Mouse (Mus musculus): ENCODE results near the gene Sdk1.
A peak's percentile ranks its signal among the peaks of the same experiment; 100 is the strongest.

Gene Sdk1

DNA sequence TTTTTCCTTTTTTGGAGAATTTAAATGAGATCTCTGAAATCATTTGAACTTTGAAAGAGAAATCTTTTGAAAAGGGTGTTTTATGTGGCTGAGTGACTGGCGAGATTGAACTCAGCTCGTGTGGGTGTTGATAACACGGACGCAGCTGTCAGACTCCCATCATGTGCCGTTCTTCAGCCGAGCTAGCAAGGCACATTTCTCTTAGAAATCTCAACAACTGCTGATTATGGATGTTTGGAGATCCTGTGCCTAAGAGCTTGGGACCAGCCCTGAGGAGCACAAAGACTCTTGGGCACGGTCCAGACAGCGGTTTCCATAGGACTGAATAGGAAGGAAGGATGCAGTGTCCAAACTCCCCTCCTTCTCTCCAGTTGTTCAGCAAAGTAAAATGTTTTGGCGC, 648.5 kb downstream of the Sdk1 start:
- DNase-seq (ENCODE audit: low spot score) = no peak

DNA sequence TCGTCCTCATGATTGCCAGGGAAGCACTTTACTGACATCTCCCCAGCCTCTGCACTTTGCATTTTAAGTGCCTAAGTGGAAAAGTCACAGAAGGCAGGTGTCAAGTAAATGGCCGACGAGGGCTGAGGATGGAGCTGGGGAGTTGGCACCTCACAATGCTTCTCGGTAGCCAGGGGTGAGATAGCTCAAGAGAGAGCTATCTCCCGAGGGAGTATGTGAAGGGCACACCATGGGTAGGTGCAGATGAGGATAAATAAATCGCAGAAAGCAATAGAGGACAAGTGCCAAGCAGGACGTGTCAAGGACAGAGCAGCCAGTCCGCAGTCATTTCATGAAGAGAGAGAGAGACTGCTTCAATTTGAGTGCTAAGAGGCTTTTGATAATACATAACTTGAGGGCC, 655.1 kb downstream of the Sdk1 start:
- DNase-seq (ENCODE audit: low spot score) = no peak

- no peak for DNase-seq (ENCODE audit: low spot score)
These were observed 656.2 kb downstream of the Sdk1 start for GRCm38 (mm10) chr5:141897481-141897880.

- no peak for DNase-seq (ENCODE audit: low spot score)
These were observed 658.5 kb downstream of the Sdk1 start for GRCm38 (mm10) chr5:141899751-141900150.

DNA sequence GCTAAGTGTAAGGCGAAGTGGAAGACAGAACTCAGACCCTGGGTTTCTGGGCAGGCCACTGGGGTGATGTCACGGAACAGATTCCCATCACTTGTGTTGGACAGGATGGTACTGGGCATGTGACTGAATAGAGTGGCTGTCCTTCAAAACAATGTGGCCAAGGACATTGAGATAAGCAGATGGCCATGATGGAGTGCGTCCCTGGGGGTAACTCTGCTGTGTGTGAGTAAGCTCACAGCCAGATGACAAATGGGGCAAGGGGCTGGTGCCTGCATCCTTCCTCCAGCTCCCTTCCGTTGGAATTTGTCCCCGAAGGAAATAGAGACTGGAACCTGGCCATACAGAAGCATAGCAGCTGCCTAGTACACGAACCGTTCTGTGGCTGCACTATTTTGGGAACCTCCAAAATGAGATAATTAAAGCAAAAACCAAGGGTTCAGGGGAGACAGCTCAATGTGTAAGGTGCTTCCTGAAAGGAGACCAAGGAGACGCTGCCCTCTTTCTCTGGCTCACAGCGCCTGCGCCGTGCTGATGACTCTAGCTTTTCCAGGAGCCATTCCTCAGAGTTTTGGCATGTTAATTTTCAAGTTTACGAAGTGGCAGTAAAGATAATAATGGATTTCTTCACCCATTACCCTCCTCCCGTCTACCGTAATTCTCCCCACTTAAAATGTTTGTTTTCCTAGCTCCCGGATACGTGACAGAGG, 661.4 kb downstream of the Sdk1 start:
- no peak for DNase-seq (ENCODE audit: low spot score)

DNA sequence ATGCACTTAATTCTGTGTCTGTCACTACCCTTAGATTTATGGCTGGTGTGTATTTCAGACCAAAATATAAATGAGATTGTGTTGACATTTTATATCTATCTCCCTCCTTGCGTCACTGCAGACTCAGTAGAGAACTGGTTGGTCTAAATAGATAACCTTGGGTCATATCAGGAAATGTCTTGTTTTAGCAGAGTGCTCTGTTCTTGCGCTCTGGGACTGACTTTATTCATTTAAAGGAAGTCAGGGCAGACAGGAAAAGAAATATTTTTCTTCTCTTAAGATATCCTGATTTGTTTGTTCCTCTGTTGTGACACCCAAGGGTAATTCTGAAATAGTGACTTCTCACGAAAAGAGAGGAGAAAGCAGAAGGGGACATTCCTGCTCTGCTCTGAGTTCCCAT, 669.2 kb downstream of the Sdk1 start:
- DNase-seq (ENCODE audit: low spot score) = no peak

DNA sequence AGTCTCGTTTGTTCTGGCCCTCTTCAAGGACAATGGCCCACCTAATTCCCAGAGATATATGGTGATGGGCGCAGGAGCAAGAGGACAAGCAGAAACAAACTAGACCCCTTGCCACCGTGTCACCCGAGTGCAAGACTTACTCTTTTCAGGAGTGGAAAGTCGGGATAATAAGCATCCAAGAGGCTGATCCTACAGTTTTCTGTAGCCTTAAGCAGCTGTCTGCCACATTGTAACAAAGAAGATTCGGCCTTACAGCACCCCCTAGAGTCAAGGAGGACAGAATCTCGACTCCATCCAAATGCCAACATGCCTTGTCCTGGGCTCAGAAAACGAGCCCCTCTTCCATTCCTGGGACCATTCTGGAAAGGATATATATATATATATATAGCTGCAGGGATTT, 669.6 kb downstream of the Sdk1 start:
- DNase-seq (ENCODE audit: low spot score) = peak; percentile 1

DNA sequence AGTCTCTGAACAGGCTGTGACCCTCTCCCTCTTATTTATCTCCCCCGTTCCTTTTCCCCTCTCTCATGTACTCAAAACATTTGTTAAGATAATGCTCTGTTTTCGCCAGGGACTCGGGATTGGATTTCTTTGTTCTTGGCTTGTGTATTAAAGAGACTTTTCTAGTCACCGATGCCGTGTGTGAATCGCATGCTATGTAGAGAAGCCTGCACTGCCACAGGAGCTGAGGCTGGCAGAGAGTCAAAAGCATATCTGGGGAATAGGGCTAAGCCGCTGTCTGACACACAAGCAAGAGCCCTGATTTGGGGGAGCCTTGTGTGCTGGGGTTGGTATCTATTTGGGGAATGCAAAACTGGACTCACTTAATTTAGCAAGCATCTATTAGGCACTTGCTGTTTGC, 671.6 kb downstream of the Sdk1 start:
- DNase-seq (ENCODE audit: low spot score) = no peak

- peak; percentile 14 for DNase-seq (ENCODE audit: low spot score)
These were observed 675.7 kb downstream of the Sdk1 start for GRCm38 (mm10) chr5:141916954-141917353.

DNA sequence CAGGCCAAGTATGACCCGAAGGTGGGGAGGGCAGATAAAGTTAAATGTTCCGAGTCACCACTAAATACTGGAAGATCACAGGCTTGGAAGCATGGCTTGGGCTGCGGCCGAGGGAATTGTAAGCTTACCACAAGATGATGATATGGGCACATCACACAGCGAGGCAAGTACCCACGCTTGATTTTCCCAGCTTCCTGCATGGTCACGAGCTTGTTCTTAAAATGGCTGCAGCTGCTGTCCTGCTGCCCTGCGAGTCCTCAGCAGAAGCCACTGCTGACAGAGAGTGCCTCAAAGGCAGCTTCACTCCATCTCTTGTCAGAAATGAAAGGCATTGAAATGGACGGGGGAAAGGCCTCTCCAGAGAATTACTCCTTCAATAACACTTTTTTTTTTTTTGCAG, 697.7 kb downstream of the Sdk1 start:
- DNase-seq (ENCODE audit: low spot score) = no peak

GRCm38 (mm10) chr5:141940636-141941035, 699.3 kb downstream of the Sdk1 start:
- DNase-seq (ENCODE audit: low spot score) = peak; percentile 17

DNA sequence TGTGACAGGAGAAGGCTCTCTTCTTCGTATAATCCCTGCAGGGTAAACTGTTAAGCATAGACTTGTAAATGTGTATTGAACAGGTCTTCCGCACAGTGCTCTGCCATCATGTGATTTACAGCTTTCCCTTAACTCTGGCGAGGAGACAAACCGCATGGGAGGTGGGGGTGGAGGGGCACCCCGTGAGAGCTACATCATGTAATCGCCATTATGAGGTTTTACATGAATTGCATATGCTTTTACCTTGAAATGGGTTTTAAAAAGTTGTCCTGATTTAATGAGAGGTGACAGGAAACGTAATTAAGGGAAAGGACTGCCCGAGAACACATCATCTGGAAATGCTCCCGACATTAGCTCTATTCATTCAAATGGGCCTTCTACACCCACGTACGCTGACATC, 709.5 kb downstream of the Sdk1 start:
- no peak for DNase-seq (ENCODE audit: low spot score)

GRCm38 (mm10) chr5:141952270-141952669, 711.0 kb downstream of the Sdk1 start:
- no peak for DNase-seq (ENCODE audit: low spot score)

DNA sequence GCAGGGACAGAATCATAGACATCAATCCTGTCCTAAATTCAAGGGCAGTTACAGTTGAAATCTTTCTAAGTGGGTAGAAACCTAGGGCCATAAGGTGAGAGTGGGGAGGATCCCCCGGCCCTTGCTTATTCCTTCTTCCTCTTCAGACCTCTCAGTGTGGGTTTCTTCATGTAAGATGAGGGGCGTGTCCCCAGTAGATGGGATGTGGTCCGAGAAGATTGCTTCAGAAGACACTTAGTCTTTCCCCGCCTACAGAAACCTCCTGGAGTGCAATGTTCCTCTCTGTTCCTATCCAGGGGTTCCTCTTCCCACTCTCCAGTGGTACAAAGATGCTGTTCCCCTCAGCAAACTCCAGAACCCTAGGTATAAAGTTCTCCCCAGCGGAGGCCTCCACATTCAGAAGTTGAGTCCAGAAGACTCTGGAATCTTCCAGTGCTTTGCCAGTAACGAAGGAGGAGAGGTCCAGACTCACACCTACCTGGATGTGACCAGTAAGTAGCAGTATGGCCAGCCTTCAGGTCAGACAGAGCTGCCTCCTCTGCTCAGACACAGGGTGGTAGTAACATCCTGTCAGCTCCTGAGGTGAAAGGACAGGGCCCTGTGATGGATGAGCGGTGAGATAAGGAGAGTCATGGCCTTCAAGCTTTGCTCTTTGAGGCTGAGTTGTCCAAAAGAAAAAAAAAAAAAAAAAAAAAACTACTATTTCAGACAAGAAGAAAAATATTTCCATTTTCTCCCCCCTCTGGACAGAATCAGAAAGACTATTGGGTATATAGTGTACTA, 711.6 kb downstream of the Sdk1 start:
- no peak for DNase-seq (ENCODE audit: low spot score)

GRCm38 (mm10) chr5:141971071-141971470, 729.8 kb downstream of the Sdk1 start:
- no peak for DNase-seq (ENCODE audit: low spot score)

DNA sequence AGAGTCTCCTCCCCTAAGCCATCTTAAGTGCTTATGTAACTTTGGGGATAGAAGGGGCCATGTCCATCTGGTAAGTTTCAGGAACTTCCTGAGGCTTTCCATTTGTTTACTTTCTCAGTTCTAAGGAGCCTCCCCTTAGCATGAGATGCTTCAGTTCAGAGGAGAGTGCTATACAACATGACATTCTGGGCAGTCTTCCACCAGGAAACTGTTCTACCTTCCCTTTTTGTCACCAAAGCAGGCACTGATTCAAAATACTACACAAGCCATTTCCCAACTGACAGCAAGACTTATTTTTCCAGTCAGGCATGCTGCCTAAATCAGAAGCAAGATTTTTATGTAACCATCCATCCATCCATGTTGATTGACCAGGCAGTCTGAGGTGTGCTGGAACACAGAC, 738.2 kb downstream of the Sdk1 start:
- DNase-seq (ENCODE audit: low spot score) = no peak

DNA sequence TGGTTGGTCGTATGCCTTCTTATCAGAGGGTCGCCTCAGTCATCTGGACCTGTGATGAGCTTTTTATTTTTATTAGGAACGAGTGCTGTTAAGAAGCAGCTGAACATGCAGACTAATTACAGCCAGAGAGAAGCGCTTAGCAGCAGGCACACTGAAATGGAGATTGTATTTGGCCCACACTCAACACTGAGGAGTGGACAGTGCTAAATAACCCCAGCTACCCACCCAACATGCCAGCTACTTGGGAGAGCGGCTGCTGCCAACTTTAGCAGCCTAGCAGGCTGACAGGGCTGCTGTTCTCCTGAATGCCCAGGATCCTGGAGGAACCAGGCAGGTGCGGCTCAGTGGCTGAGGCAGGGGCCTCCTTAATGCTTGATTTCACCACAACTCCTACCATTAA, 739.5 kb downstream of the Sdk1 start:
- DNase-seq (ENCODE audit: low spot score) = no peak

DNA sequence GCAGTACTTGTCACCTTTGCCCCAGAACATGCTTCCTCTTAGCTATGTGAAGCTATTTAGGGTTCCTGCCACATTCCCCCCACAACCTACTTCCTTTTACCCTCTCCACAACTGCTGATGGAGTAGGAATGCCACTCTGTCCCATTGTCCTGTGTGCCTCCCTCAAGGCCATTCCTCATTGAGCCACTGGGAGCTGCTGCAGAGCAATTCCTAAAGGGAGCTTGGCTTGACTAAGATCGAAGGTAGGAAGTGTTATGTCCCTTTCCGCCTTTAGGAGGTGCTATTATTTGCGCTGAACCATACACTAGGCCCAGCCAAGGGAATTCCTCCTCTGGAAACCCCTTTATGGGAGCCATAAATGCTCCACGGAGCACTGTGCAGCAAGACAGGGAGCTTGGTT, 743.0 kb downstream of the Sdk1 start:
- DNase-seq (ENCODE audit: low spot score) = no peak

- peak; percentile 66 for DNase-seq (ENCODE audit: low spot score)
These were observed 743.7 kb downstream of the Sdk1 start for GRCm38 (mm10) chr5:141985003-141985402.

- DNase-seq (ENCODE audit: low spot score) = no peak
These were observed 744.3 kb downstream of the Sdk1 start for GRCm38 (mm10) chr5:141985551-141985950.

GRCm38 (mm10) chr5:141987287-141987799, 746.1 kb downstream of the Sdk1 start:
- no peak for DNase-seq (ENCODE audit: low spot score)

DNA sequence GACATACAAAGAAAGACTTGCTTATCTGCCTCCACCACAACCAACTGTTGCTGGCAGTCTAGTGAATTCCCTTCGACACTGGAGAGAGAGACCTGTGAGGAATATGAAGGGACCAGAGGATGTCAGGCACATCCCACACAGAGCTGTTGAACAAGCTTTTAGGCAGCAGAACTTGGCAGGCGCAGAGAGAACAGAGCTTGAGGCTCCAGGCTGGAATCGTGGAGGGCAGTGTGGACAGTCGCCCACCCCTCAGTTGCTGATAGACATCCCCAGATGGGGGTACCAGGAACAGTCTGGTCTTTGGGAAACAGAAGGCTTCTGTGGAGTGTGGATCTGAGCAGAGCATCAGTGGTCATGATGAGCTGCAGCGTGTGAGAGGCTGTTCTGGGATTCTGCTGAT, 747.4 kb downstream of the Sdk1 start:
- no peak for DNase-seq (ENCODE audit: low spot score)

GRCm38 (mm10) chr5:141994192-141994591, 752.9 kb downstream of the Sdk1 start:
- DNase-seq (ENCODE audit: low spot score) = no peak

DNA sequence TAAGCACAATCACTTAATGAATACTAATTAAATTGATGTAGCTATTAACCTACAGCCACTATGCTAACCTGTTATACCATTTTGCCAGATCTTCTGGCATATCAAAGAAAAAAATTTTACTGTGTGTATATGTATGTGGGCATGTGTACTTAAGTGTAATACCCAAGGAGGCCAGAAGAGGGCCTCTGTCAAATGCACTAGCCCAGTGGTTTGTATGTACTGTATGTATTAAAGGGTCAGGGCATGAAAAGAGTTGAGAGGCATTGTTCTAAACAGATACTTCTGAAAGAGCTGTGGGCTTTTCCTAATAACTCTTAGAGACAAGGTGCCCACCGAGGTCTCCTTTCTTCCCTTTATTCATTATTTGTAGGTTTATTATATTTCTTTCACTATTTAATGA, 759.0 kb downstream of the Sdk1 start:
- no peak for DNase-seq (ENCODE audit: low spot score)

All from lung, postnatal 25 days (tissue).